Mouse (Mus musculus): ENCODE measurements around the gene P3h4. TPM values are rescaled to one million over a fixed set of nuclear protein-coding genes. Genes with fewer than 3 reads are reported as not detected.
"Not testable (repeated sequence)": the region's sequence is repeated elsewhere in the genome, so short reads cannot be mapped to it uniquely, and the experiment has no call there.

Gene P3h4
- total and polyA plus RNA-seq, 3 experiments = 13.4 to 29.7 (median 16.8) TPM

DNA sequence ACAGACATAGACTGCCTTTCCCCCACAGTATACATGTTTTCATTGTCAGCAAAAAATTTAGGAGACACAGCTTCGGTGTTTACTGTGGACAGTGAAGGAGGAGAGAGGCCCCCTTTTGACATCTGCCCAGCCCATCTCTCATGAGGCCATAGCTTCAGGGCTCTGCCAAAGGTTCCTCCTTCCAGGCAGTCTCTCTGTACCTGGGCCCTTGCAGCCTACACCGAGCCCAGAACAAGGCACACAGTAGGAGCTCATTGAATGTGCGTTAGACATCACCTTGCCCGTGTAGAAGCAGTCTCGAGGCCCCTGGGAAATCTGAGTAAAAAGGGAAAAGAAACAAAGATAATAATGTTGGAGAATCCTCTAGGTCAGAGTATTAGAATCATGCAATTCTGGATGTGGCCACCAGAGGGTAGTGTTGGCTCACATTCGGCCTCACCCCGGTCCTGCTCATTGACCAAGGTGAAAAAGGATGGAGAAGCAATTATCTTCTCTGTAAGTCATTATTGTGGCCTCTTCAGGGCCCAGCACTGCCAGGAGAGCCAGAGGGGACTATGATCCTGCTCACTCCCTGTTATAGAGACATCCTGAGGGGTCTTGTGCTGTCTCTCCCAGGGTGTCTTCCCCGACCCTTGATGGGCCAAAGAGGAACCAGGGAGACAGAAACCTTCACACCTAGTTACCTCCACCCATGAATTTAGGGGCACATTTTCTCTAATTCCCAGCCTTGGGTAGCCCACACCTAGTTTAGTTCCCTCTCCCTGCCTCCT is 52.2 kb downstream of the P3h4 start:
- TF ChIP-seq EP300 (IDR thresholded peaks at IDR 0.05; ENCODE audit: insufficient read depth, low read depth, low read length) (peak; percentile 98), POLR2A (IDR thresholded peaks at IDR 0.05; ENCODE audit: insufficient read depth, low read depth, low read length) (no peak), CTCF (IDR thresholded peaks at IDR 0.05) (peak; percentile 89)
- 12% methylated on average over 8 of the region's 8 CpGs for WGBS
- intact Hi-C loops (cut with DNase I) = loop anchor here (1.0 to 5.0 kb wide), 3 partner anchors 46 to 195 kb away; partner anchors contain the start of gene Klhl11
- H3K9ac ChIP-seq (ENCODE audit: low read depth, low read length) = no peak overlapping the region
- DNase-seq = peak; percentile 75 to 86
- no peak overlapping the region for H3K4me3 ChIP-seq
- peaks cover 6% of the 10 kb centered on the region for H3K4me1 ChIP-seq (ENCODE audit: control insufficient read depth, insufficient read depth, low read length)
- no peaks in the 10 kb centered on the region for H3K36me3 ChIP-seq (ENCODE audit: control insufficient read depth, insufficient read depth, low read length)
- H3K27ac ChIP-seq = no peak overlapping the region
- H3K79me2 ChIP-seq (replicated peaks; ENCODE audit: control insufficient read depth, insufficient read depth, low read length) = no peaks in the 10 kb centered on the region
- no peaks in the 10 kb centered on the region for H3K27me3 ChIP-seq (ENCODE audit: control insufficient read depth, insufficient read depth, low read length)

DNA sequence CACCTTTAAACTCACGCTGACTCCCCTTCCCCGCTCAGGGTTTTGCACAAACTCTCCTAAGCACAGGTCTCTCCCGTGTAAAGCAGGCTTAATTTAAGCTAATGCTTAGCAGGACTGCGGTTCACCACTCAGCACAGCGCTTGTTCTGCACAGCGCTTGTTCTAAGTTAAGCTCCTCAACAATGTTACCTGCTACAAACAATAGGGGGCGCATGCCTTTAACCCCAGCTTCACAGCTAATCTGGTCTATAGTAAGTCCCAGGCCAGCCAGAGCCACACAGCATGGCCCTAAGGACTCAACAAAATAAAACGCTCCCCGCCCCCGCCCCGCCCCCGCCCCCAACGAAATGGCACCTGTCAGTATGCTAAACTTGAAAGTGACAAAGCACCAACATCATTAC is 53.6 kb downstream of the P3h4 start:
- not testable (repeated sequence) for H3K4me1 ChIP-seq (ENCODE audit: control insufficient read depth, insufficient read depth, low read length); H3K9ac ChIP-seq (ENCODE audit: low read depth, low read length); H3K79me2 ChIP-seq (replicated peaks; ENCODE audit: control insufficient read depth, insufficient read depth, low read length); H3K27ac ChIP-seq; H3K4me3 ChIP-seq; H3K27me3 ChIP-seq (ENCODE audit: control insufficient read depth, insufficient read depth, low read length); DNase-seq; H3K36me3 ChIP-seq (ENCODE audit: control insufficient read depth, insufficient read depth, low read length)
- intact Hi-C loops (cut with DNase I) = loop anchor here (5.0 kb wide), 1 partner anchor 196 kb away; no protein-coding TSS in a partner anchor
- WGBS = no CpG with 5 or more reads among the region's 13 CpGs

DNA sequence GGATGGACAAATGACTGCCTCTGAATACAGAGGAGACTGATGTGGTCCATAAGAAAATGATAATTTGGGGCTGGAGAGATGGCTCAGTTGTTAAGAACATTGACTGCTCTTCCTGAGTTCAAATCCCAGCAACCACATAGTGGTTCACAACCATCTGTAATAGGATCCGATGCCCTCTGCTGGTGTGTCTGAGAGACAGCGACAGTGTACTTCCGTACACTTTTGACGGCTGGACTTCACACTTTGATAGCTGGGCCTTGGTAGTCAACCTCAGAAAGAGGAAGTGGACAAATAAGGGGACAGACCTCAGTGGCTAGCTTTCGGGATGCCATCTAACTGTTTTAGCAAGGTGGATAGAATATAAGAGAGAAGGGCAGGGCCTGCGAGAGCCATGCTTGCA is 54.5 kb downstream of the P3h4 start:
- Histone ChIP-seq H3K27me3 (ENCODE audit: control insufficient read depth, insufficient read depth, low read length) (0 out of 2 replicates have a peak, but pooled peaks cover 2% of the 10 kb centered on the region), H3K4me1 (ENCODE audit: control insufficient read depth, insufficient read depth, low read length) (peaks cover 4% of the 10 kb centered on the region), H3K9ac (ENCODE audit: low read depth, low read length) (no peak overlapping the region), H3K79me2 (replicated peaks; ENCODE audit: control insufficient read depth, insufficient read depth, low read length) (no peaks in the 10 kb centered on the region), H3K4me3 (no peak overlapping the region), H3K36me3 (ENCODE audit: control insufficient read depth, insufficient read depth, low read length) (no peaks in the 10 kb centered on the region), H3K27ac (no peak overlapping the region)
- DNase-seq = no peak
- intact Hi-C loops (cut with DNase I) = loop anchor here (5.0 kb wide), 1 partner anchor 197 kb away; no protein-coding TSS in a partner anchor
- TF ChIP-seq EP300 (IDR thresholded peaks at IDR 0.05; ENCODE audit: insufficient read depth, low read depth, low read length) = no peak
- WGBS = 73% methylated on average over 6 of the region's 6 CpGs

Small RNAs within 50 kb of the gene (microRNA-seq; reads per million reads assigned to microRNA genes)
- gene Gm27374 = 0 reads per million in 2 experiments

Other genes starting within 250 kb of the P3h4 start
- not detected for gene Krt9, start 221.6 kb downstream of the P3h4 start, total RNA-seq (2021)
- not detected in 2 replicates for gene Krt9, start 221.6 kb downstream of the P3h4 start, polyA plus RNA-seq (2012; rRNA removed)
- gene Krt14, start 207.3 kb downstream of the P3h4 start, total RNA-seq (2021) = under 1 TPM in 1 of 2 experiments, not detected in 1; 0.31 TPM
- 0.44 and 0.47 TPM in 2 replicates for gene Krt14, start 207.3 kb downstream of the P3h4 start, polyA plus RNA-seq (2012; rRNA removed)
- not detected for gene Krt16, start 165.9 kb downstream of the P3h4 start, total RNA-seq (2021)
- not detected in 2 replicates for gene Krt16, start 165.9 kb downstream of the P3h4 start, polyA plus RNA-seq (2012; rRNA removed)
- gene Krt17, start 153.8 kb downstream of the P3h4 start, total RNA-seq (2021) = not detected
- 0.61 TPM in 1 of 2 replicates, not detected in the other for gene Krt17, start 153.8 kb downstream of the P3h4 start, polyA plus RNA-seq (2012; rRNA removed)
- gene Krt42, start 145.0 kb downstream of the P3h4 start, total RNA-seq (2021) = not detected
- gene Krt42, start 145.0 kb downstream of the P3h4 start, polyA plus RNA-seq (2012; rRNA removed) = not detected in 2 replicates
- gene Eif1, start 95.0 kb downstream of the P3h4 start, total RNA-seq (2021) = 1,000 to 10,000 TPM; 1,735 to 2,054 TPM
- 195 and 341 TPM in 2 replicates for gene Eif1, start 95.0 kb downstream of the P3h4 start, polyA plus RNA-seq (2012; rRNA removed)
- gene Gast, start 80.4 kb downstream of the P3h4 start, total RNA-seq (2021) = not detected
- not detected in 2 replicates for gene Gast, start 80.4 kb downstream of the P3h4 start, polyA plus RNA-seq (2012; rRNA removed)
- gene Hap1, start 58.7 kb downstream of the P3h4 start, total RNA-seq (2021) = 1 to 10 TPM; 1.3 to 1.5 TPM
- 0.97 and 1.4 TPM in 2 replicates for gene Hap1, start 58.7 kb downstream of the P3h4 start, polyA plus RNA-seq (2012; rRNA removed)
- gene Jup, start 17.1 kb downstream of the P3h4 start, total RNA-seq (2021) = 100 to 1,000 TPM; 234 to 237 TPM
- gene Jup, start 17.1 kb downstream of the P3h4 start, polyA plus RNA-seq (2012; rRNA removed) = 317 and 318 TPM in 2 replicates
- gene Fkbp10, start 861 bp upstream of the P3h4 start, total RNA-seq (2021) = 1 to 10 TPM; 7.4 to 7.5 TPM
- gene Fkbp10, start 861 bp upstream of the P3h4 start, polyA plus RNA-seq (2012; rRNA removed) = 24.8 and 35.6 TPM in 2 replicates
- gene Nt5c3b, start 27.0 kb upstream of the P3h4 start, total RNA-seq (2021) = 10 to 100 TPM; 23.5 to 24.1 TPM
- 44.0 and 63.3 TPM in 2 replicates for gene Nt5c3b, start 27.0 kb upstream of the P3h4 start, polyA plus RNA-seq (2012; rRNA removed)
- 1 to 10 TPM in 1 of 2 experiments, under 1 TPM in 1; 0.50 to 1.0 TPM for gene Klhl10, start 27.1 kb upstream of the P3h4 start, total RNA-seq (2021)
- gene Klhl10, start 27.1 kb upstream of the P3h4 start, polyA plus RNA-seq (2012; rRNA removed) = 0.86 and 1.8 TPM in 2 replicates
- gene Klhl11, start 57.9 kb upstream of the P3h4 start, total RNA-seq (2021) = 1 to 10 TPM; 7.2 to 8.0 TPM
- 3.1 and 4.4 TPM in 2 replicates for gene Klhl11, start 57.9 kb upstream of the P3h4 start, polyA plus RNA-seq (2012; rRNA removed)
- gene Acly, start 113.2 kb upstream of the P3h4 start, total RNA-seq (2021) = 10 to 100 TPM; 25.5 to 34.6 TPM
- 66.5 and 74.7 TPM in 2 replicates for gene Acly, start 113.2 kb upstream of the P3h4 start, polyA plus RNA-seq (2012; rRNA removed)
- under 1 TPM in 1 of 2 experiments, not detected in 1; 0.18 TPM for gene Ttc25, start 130.8 kb upstream of the P3h4 start, total RNA-seq (2021)
- gene Ttc25, start 130.8 kb upstream of the P3h4 start, polyA plus RNA-seq (2012; rRNA removed) = 0.18 and 0.37 TPM in 2 replicates
- 1 to 10 TPM; 5.6 to 7.6 TPM for gene Cnp, start 160.1 kb upstream of the P3h4 start, total RNA-seq (2021)
- 9.5 and 11.4 TPM in 2 replicates for gene Cnp, start 160.1 kb upstream of the P3h4 start, polyA plus RNA-seq (2012; rRNA removed)
- 10 to 100 TPM; 49.5 to 50.3 TPM for gene Nkiras2, start 204.4 kb upstream of the P3h4 start, total RNA-seq (2021)
- gene Nkiras2, start 204.4 kb upstream of the P3h4 start, polyA plus RNA-seq (2012; rRNA removed) = 91.2 and 107 TPM in 2 replicates
- gene Dnajc7, start 205.3 kb upstream of the P3h4 start, total RNA-seq (2021) = 100 to 1,000 TPM; 107 to 121 TPM
- 46.1 and 77.8 TPM in 2 replicates for gene Dnajc7, start 205.3 kb upstream of the P3h4 start, polyA plus RNA-seq (2012; rRNA removed)

All from heart, adult 2 months (tissue).